Mouse (Mus musculus): ENCODE data around the gene Acad8.
A peak's percentile ranks its signal among the peaks of the same experiment; 100 is the strongest.

The Acad8 gene

DNA sequence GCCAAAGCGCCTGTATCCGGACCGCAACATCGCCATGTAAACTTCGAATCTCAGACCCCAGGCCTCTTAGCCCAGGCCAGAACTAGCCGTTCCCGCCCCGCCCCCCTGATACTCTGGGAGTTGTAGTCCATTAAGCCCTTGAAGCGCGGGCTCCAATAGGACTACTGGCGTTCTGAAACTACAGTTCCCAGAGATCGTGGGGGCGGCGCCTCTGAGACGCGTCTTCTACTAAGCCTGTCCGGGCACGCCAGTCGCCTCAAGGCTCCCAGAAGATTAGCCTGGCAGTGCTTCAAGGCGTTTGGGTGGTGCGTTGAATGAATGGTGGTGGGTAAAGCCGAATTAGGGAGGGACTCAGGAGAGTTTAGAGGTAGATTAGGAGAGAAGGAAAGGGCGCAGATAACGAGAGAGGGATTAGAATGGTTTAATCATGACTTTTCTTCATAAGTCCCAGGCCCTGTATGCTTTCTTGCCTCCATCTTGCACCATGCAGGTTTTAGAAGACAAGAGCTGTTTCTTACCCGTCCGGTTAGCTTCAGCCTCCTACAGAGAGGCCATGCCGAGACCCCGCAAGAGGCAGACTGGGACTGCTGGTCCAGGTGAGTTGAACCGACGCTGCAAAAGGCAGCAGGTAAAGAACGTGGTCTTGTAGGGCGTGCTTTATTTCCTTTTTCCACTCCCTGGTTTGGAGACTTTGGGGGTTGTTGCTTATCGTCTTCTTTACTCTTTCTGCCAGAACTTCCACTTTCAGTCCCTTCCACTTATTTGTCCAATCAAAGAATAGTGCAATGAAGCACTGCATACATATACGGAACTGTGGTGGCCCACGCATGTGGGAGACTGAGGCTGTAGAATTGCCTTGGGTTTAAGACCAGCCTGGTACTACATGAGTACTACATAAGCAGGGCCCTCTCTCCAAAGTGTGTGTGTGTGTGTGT is at the start of gene Acad8, which contains the start of gene Thyn1:
TSS of gene Acad8 (minus strand) at position 106 of the 935 bp plus-strand sequence.
TSS of gene Thyn1 (plus strand) at position 250 of the 935 bp plus-strand sequence.
- DNase-seq: peak; percentile 96 to 98

DNA sequence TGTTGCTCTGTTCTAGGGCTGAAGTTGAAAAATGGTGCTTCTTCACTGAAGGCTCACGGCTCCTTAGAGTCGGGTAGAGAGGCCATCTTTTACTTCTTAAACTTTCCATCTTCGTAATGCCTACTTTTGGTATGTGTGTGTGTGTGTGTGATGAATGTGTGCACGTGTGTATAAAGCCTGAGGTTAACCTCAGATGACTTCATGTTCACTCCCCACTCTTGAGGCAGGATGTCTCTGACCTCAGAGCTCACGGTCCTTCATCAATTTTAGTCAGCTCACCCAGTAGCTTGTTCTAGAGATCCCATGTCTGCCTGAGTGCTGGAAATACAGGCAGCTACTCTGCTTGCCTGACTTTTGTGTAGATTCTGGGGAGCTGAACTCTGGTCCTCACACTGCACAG is 44.5 kb upstream of the Acad8 start:
- DNase-seq: no peak

GRCm38 (mm10) chr9:27030763-27031100 is 31.4 kb upstream of the Acad8 start:
- DNase-seq: no peak

- DNase-seq: peak; percentile 96 to 97
Measured at GRCm38 (mm10) chr9:27029828-27030762, 30.7 kb upstream of the Acad8 start, which contains the start of the genes Vps26b and Ncapd3. Gene Vps26b, minus strand, starts transcription at chr9:27030065. Gene Ncapd3, plus strand, starts transcription at chr9:27030175.

DNA sequence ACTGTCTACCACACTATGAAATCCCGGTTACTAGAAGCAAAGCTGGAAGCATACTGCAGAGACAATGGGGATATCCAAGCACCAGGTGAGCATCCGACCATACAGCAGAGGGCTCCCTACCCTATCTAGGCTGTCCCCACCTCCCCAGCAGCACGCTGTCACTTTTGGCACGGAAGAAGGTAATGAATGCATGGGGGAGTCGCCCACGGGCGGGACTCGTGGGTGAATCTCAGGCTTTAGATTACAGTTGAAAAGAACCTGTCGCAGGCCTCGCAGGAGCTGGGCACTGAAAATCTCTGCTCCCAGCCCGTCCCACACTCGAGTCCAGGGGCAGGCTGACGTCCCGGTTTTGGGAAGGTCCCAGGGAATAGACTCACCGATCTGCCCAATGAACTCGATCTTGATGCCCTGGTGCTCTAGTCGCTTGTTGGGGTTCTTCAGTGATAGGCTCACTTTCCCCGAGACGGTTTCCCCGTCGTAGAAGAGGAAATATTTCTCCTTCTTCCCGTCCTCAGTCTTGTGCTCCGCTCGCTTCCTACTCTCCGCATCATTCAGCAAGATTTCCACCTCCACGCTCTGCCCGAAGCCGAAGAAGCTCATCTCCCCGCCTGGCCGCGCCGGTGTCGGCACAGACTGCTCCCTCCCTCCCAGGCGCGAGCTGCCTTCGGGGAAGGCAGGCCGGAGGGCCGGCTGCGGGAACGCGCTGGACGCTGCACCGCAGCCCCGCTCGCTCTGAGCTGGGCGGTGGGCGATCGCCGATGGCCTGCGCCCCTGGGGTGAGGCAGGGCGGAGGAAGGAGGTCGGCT is 29.9 kb upstream of the Acad8 start:
- DNase-seq: peak; percentile 65 to 71

- DNase-seq: no peak
Measured at GRCm38 (mm10) chr9:27026708-27027107, 27.3 kb upstream of the Acad8 start.

DNA sequence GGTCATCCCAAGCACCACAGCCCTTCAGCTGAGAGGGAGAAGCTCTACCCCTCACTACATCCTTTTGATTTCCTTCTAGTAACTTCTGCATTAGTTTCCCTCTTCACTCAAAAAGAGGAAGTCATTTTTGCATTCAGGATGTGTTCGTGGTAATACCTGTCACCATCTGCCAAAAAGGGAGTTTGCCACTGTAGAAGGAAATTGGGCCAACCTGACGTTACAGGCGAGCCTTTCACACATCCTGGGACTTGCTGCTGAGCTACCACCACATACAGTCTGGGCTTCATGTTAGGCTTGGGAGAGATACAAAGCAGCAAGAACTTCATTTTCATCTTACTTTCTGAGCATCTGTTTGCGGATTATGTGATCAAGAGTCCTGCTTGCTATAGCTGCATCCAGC is 24.3 kb upstream of the Acad8 start:
- DNase-seq: no peak

- no peak for DNase-seq
Measured at GRCm38 (mm10) chr9:27018961-27019360, 19.6 kb upstream of the Acad8 start.

DNA sequence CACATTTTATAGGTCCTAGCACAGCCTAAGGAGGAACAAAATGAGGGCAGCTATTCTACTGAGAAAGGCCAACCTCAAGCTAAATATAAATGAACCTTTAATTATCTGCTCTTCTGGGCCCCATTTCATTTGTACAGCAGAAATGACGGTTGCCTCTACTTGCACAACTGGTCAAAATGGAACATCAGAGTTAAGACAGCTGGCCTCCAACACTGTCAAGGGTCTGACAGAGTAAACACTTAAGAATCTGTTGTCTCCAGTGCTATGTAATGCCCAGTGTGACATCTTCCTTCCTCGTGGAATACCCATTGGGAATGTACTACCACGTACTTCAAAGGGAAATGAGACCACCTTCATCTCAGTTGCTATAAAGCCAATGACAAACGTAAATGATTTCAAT is 12.2 kb upstream of the Acad8 start:
- no peak for DNase-seq

GRCm38 (mm10) chr9:27009231-27009630 is 9.9 kb upstream of the Acad8 start:
- DNase-seq: no peak

DNA sequence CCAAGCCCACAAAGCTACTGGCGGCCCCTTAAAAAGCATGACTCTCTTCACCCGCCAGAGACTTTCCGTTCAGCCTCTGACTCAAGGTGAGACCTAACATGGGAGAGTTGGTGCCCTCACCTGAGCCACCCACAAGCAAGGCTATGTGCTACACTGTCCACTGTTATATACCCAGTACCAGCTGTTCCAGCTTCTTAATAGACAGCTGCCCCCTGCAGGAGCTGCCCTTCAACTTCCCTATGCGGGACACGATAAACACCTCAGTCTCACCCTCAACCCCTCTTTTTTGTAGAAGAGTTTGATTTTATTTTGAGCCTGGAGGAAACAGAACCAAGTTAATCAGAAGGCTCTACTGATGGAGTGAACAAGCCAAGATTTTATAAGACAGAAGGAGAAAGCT is 7.5 kb upstream of the Acad8 start:
- DNase-seq: no peak

DNA sequence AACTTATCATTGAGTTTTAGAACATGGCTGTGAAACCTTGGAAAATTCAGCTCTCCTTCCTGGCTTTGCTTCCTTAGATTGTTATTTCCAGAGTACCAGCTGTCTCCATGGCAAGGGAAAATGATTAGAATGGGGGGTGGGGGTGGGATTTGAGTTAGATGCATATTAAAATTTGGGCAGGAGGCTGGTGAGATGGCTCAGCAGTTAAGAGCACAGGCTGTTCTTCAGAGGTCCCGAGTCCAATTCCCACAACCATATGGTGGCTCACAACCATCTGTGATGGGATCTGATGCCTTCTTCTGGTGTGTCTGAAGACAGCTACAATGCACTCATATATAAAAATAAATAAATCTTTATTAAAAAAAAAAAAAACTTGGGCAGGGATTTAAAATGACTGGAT is 6.6 kb upstream of the Acad8 start:
- peak in 1 of 2 experiments; percentile 30 for DNase-seq

GRCm38 (mm10) chr9:27005231-27005630 is 5.9 kb upstream of the Acad8 start:
- no peak for DNase-seq

DNA sequence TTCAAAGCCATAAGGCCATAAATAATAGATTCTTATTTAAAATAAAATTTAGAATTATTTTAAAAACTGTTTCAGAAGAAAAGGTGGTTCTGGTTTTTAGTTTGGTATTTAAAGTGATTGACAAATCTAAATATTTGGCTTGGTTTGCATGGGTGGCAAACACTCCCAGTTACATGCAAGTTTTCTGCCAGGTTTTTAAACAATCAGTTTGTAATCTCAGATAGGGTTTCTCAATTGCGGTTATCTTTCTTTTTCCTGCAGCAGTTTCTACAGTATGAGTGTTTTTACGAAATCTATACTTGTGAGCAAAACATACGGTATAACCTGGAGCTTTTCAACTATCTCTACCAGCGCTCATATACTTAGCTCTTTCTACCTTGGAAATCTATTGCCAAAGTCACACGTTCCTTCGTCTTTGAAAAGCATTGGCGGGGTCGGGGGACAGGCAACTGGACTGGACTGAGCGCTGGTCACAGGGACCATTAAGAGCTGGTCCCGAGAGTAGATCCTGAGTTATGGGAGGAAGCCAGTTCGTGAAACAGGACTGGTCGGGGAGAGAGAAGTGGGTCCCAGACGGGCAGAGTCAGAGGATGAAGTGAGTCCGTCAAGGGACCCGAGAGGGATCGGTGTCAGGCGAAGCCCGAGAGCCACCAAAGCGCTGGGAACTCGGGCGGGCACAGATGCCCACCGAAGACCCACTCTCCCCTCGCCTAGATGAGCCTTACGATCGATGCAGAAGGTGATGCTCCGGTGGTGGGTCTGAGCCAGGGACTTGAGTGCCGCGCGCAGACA is 501 bp downstream of the Acad8 start:
- DNase-seq: no peak

DNA sequence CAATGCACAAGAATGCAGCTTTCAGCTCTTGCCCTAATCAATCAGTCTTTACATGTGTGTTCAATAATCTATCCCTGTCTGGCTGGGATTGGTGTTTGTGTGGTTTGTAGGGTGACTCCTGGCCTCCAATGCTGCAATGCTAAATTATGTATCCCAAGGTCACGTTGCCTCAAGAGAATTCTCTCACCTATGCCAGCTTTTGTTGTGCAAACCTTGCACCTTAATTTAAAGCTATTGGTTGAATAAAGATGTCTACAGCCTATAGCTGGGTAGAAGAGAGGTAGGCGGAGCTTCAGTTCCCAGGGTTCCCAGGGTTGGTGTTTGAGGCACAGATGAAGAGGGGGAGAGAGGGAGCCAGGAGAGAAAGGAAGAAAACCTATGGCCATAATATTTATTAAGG is 1.9 kb downstream of the Acad8 start:
- no peak for DNase-seq

DNA sequence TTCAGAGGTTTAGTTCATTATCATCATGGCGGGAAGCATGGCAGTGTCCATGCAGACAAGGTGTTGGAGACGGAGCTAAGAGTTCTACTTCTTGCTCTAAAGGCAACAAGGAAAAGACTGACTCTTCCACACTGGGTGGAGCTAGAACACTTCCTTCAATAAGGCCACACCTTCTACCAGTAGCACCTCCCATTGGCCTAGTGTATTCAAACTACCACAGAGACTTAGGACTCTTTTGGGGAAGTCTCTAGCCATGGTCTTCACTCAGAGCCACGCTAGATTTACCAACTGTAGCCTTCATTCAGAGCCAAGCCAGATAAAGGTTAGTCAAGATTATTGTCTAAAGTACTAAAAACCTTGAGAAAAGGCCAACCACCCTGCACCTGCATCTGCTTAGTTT is 2.3 kb downstream of the Acad8 start:
- DNase-seq: no peak

GRCm38 (mm10) chr9:26993900-26994299 is 5.5 kb downstream of the Acad8 start:
- DNase-seq: no peak

- DNase-seq: peak in 1 of 2 experiments; percentile 27
Measured at GRCm38 (mm10) chr9:26993118-26993517, 6.2 kb downstream of the Acad8 start.

GRCm38 (mm10) chr9:26990181-26990580 is 9.2 kb downstream of the Acad8 start:
- DNase-seq: no peak

- DNase-seq: no peak
Measured at GRCm38 (mm10) chr9:26985668-26986277, 13.6 kb downstream of the Acad8 start.

GRCm38 (mm10) chr9:26985090-26985613 is 14.2 kb downstream of the Acad8 start:
- DNase-seq: no peak

All from cerebellum, postnatal 14 days (tissue).